Mouse (Mus musculus) E14TG2a.4 (cell line): Measurements from ENCODE around the gene Nek11.

ENCODE experiments used
- CTCF ChIP-seq: conservative IDR thresholded peaks from 2 replicates; pipeline ENCODE4 v1.5.1; 2014; ENCODE audit warnings: low read length
- NANOG ChIP-seq: IDR thresholded peaks from 2 replicates; pipeline ENCODE4 v1.6.1; 2014; ENCODE audit warnings: borderline replicate concordance, low read length, mixed read lengths

- TF ChIP-seq CTCF (no peak), NANOG (no peak)
These were observed 263.9 kb downstream of the Nek11 start, which contains the start of gene Nudt16 for GRCm38 (mm10) chr9:105131253-105132001.
